Mouse (Mus musculus) heart, embryonic 12.5 days (tissue): Measurements from ENCODE around the gene Utp15. TPM values are rescaled to one million over a fixed set of nuclear protein-coding genes. Genes with fewer than 3 reads are reported as not detected.

Experiments
- ATAC-seq: fragments of 200-750 bp; cut with Nextera tagmentation; 2 replicates; pipeline ENCODE4 v1.8.0; 2017; ENCODE audit warnings: moderate TSS enrichment, moderate library complexity; ENCODE audit not compliant: insufficient number of reproducible peaks, low FRiP score
- H3K27ac ChIP-seq: fragments of 300-500 bp; sonication (generic); 2 replicates; pipeline ENCODE4 v1.5.1; 2016; ENCODE audit warnings: mild to moderate bottlenecking, moderate library complexity; ENCODE audit not compliant: poor library complexity, severe bottlenecking
- H3K27me3 ChIP-seq: fragments of 300-500 bp; sonication (generic); replicated peaks from 2 replicates; pipeline ENCODE4 v1.6.1; 2016; ENCODE audit warnings: mild to moderate bottlenecking, moderate library complexity
- H3K36me3 ChIP-seq: fragments of 300-500 bp; sonication (generic); 2 replicates; pipeline ENCODE4 v1.6.1; 2016; ENCODE audit warnings: mild to moderate bottlenecking, moderate library complexity
- H3K4me1 ChIP-seq: fragments of 300-500 bp; sonication (generic); replicated peaks from 2 replicates; pipeline ENCODE4 v1.6.1; 2016; ENCODE audit warnings: mild to moderate bottlenecking
- H3K4me2 ChIP-seq: fragments of 300-500 bp; sonication (generic); 2 replicates; pipeline ENCODE4 v1.6.1; 2016; ENCODE audit warnings: mild to moderate bottlenecking, moderate library complexity
- H3K4me3 ChIP-seq: fragments of 300-500 bp; sonication (generic); 2 replicates; pipeline ENCODE4 v1.5.1; 2016; ENCODE audit warnings: mild to moderate bottlenecking
- H3K9ac ChIP-seq: fragments of 300-500 bp; sonication (generic); 2 replicates; pipeline ENCODE4 v1.6.1; 2016; ENCODE audit warnings: mild to moderate bottlenecking, moderate library complexity
- H3K9me3 ChIP-seq: fragments of 300-500 bp; sonication (generic); replicated peaks from 2 replicates; pipeline ENCODE4 v1.6.1; 2016; ENCODE audit warnings: mild to moderate bottlenecking, moderate library complexity
- WGBS: fragments of 180-500 bp; shearing (Covaris S2); methylation state at CpG from one replicate; pipeline ENCODE4 v1.1.7; 2016; 5-methylcytosine and 5-hydroxymethylcytosine counted together
- polyA plus RNA-seq: library from polyadenylated mRNA; unstranded; fragments of >200 nt; fragmentation: Nextera tagmentation; extraction: Ambion mirVana; gene quantifications from 2 replicates; pipeline ENCODE4 v1.2.1, GENCODE M21; 2016

Utp15 gene
- polyA plus RNA-seq, 1 experiment from 2014 or later: 19.2 TPM

DNA sequence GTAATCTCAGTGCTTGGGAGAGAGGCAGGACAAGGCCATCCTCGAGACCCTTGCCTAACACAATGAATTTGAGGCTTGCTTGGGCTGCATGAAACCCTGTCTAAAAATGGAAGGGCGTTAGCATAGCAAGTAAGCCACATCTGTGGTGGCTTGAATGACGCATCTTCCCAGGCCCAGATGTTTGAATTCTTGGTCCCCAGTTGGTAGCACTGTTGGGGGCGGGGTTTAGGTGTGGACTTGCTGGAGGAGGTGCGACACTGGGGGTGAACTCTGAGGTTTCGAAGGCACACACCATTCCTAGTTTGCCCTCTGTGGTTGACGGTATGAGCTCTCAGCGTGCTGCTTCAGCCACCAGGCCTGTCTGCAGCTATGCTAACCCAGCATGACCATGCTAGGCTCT is 28.9 kb upstream of the Utp15 start:
- WGBS: 76% methylated on average over 8 of the region's 8 CpGs
- H3K4me2 ChIP-seq: no peak overlapping the region
- H3K4me1 ChIP-seq: peaks cover 5% of the 10 kb centered on the region; the same call in 1 of the 2 replicates
- no peaks in the 10 kb centered on the region for H3K36me3 ChIP-seq
- H3K9me3 ChIP-seq: peaks cover 6% of the 10 kb centered on the region; the same call in 1 of the 2 replicates
- H3K27me3 ChIP-seq: no peaks in the 10 kb centered on the region
- no peak overlapping the region for H3K9ac ChIP-seq
- no peak for ATAC-seq
- no peak overlapping the region for H3K4me3 ChIP-seq
- no peak overlapping the region for H3K27ac ChIP-seq

DNA sequence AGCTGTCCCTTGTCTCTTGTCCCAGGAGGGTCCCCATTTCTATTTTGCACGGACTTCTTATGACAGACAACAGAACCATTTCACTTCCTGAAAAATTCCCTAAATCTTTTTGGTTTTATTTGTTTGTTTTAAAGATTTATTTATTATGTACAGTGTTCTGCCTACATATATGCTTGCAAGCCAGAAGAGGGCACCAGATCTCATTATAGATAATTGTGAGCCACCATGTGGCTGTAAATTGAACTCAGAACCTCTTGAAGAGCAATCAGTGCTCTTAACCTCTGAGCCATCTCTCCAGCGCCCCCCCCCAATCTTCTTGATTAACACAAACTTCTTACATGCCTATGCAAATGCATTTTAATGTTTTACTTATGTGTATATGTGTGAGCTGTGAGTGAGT is 27.9 kb upstream of the Utp15 start:
- Histone ChIP-seq H3K4me1 (peaks cover 5% of the 10 kb centered on the region; the same call in 1 of the 2 replicates), H3K36me3 (no peaks in the 10 kb centered on the region), H3K27me3 (no peaks in the 10 kb centered on the region), H3K27ac (no peak overlapping the region), H3K4me3 (no peak overlapping the region), H3K4me2 (no peak overlapping the region), H3K9me3 (peaks cover 6% of the 10 kb centered on the region; the same call in 1 of the 2 replicates), H3K9ac (no peak overlapping the region)
- WGBS: 43% methylated on average over 2 of the region's 2 CpGs
- no peak for ATAC-seq

DNA sequence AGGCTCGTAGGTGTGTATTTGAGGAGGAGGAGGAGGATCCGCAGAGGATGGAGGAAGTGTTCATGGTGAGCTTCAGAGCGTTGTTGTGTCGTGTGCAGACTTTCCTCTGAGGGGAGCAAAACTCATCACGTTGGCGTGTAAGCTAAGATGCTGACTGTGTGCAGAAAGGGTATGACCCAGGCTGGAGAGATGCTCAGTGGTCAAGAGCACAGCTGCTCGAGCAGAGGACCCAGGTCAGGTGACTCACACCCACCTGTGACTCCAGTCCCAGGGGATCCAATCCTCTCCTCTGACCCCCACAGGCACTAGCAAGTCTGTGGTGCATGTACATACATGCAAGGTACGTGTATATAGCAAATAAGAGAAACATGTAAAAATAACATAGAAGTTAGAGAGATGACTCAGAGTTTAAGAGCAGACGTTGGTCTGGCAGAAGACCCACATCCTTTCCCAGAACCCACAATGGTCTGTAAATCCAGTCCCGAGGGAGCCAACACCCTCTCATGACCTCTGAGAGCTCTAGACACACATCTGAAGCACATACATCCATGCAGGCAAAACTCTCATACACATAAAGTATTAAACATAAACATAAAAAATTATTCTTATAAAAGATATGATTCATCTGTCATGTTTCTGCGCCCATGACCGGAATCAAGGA is 18.3 kb upstream of the Utp15 start:
- Histone ChIP-seq H3K27me3 (no peaks in the 10 kb centered on the region), H3K36me3 (no peaks in the 10 kb centered on the region), H3K9me3 (no peaks in the 10 kb centered on the region), H3K4me3 (no peak overlapping the region), H3K27ac (no peak overlapping the region), H3K4me1 (no peaks in the 10 kb centered on the region), H3K9ac (no peak overlapping the region), H3K4me2 (no peak overlapping the region)
- WGBS: 71% methylated on average over 12 of the region's 12 CpGs
- no peak for ATAC-seq

DNA sequence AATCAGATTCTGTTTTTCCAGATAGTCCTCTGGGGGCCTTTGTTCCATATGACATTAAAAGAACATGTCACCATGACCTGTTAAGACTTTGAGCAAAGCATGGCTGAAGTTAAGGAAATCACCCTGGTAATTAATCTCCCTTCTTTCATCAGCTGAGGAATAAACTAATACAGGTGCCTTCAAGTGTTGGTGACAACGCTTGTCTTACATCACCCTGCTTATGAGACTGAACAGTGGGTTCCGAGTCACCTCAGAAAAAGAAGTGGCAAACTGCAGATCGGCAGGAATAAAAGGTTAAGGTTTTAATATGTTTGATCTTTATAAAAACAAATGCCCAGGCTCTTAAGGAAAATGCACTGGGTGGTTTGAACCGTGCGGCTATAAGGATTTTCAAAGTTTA is 16.8 kb upstream of the Utp15 start, which contains the start of gene Gm21976:
Gm21976 (plus strand) TSS at position 202 of the 400 bp plus-strand sequence.
- Histone ChIP-seq H3K27ac (no peak within 1 kb of the TSS), H3K27me3 (no peaks in the 10 kb centered on the region), H3K4me1 (peaks cover 9% of the 10 kb centered on the region; the same call in 1 of the 2 replicates), H3K9me3 (no peaks in the 10 kb centered on the region), H3K4me3 (no peak within 1 kb of the TSS), H3K4me2 (no peak within 1 kb of the TSS), H3K36me3 (peaks cover 5% of the 10 kb centered on the region; the same call in 1 of the 2 replicates), H3K9ac (no peak within 1 kb of the TSS)
- no peak for ATAC-seq
- WGBS: 79% methylated on average over 5 of the region's 5 CpGs

DNA sequence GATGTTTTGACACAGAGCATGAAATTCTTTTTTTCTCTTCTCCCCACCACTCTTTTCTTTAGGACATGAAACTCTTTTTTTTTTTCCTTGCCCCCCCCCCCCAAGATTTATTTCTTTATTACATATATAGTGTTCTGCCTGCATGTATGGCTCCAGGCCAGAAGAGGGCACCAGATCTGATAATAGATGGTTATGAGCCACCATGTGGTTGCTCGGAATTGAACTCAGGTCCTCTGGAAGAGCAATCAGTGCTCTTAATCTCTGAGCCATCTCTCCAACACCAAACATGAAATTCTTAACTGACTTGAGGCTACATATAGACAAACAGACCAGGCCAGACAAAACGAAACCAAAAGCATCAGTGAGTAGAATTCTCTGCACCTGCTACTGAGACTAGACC is 14.7 kb upstream of the Utp15 start:
- WGBS: 77% methylated on average over 2 of the region's 2 CpGs
- Histone ChIP-seq H3K9ac (no peak overlapping the region), H3K4me2 (no peak overlapping the region), H3K9me3 (no peaks in the 10 kb centered on the region), H3K27me3 (no peaks in the 10 kb centered on the region), H3K4me1 (peaks cover 9% of the 10 kb centered on the region; the same call in 1 of the 2 replicates), H3K36me3 (peaks cover 22% of the 10 kb centered on the region), H3K4me3 (no peak overlapping the region), H3K27ac (no peak overlapping the region)
- no peak for ATAC-seq

DNA sequence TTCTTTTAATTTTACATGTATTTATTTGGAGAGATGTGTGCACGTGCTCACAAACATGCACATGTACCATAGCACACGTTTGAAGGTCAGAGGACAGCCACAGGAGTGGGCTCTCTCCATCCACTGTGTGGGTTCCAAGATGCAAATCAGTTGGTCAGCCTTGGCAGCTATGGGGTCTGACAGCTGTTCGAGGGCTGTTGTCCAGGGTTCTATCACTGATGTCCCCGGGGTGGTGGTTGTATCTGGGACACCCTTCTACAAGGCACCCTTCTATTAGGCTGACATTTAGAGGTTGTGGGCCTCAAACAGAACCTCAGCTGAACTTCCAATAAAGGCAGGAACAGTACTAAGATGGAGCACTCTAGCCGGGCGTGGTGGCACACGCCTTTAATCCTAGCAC is 13.4 kb upstream of the Utp15 start:
- WGBS: 84% methylated on average over 7 of the region's 7 CpGs
- no peaks in the 10 kb centered on the region for H3K27me3 ChIP-seq
- no peaks in the 10 kb centered on the region for H3K9me3 ChIP-seq
- no peak overlapping the region for H3K4me2 ChIP-seq
- H3K4me1 ChIP-seq: peaks cover 9% of the 10 kb centered on the region; the same call in 1 of the 2 replicates
- H3K27ac ChIP-seq: no peak overlapping the region
- H3K36me3 ChIP-seq: peaks cover 33% of the 10 kb centered on the region
- ATAC-seq: no peak
- H3K4me3 ChIP-seq: no peak overlapping the region
- no peak overlapping the region for H3K9ac ChIP-seq

DNA sequence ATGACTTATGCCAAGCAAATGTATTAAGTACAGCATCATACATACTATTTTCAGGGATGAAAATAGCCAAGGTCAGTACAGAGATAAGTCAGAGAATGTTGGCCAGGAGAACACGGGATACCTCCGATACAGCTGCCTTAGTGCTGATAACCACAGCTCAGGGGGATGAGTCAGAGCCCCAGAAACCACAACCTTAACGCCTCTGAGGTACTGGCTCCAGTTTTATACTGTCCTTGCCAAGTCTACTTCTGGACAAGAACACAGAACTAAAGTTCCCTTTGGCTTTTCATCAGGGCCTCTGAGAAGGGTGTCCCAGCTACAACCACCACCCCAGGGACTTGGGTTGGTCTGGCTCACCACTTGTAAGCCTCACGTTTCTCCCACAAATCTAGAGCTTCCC is 12.8 kb upstream of the Utp15 start:
- no peak overlapping the region for H3K4me3 ChIP-seq
- 35% methylated on average over 4 of the region's 4 CpGs for WGBS
- H3K27me3 ChIP-seq: no peaks in the 10 kb centered on the region
- no peaks in the 10 kb centered on the region for H3K9me3 ChIP-seq
- ATAC-seq: no peak
- H3K4me1 ChIP-seq: peaks cover 9% of the 10 kb centered on the region; the same call in 1 of the 2 replicates
- H3K4me2 ChIP-seq: no peak overlapping the region
- peaks cover 39% of the 10 kb centered on the region for H3K36me3 ChIP-seq
- no peak overlapping the region for H3K9ac ChIP-seq
- H3K27ac ChIP-seq: no peak overlapping the region

DNA sequence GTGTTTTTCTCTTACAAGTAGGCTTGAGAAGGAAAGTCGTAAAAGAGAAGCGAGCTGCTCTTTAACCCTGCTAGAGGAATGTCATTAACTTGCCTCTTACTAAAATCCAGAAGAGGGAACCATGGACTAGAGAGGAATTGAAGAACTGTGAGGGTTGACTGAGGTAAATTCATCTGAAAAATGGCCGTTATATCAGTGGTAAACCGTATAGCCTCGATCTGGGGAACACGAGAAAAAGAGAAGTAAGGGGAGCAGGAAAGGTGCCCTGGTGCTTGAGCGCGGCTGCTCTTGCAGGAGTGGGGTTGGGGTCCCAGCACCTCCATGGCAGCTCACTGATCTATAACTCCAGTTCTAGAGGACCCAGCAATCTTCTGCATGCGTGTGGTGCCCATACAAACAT is 11.2 kb upstream of the Utp15 start:
- WGBS: 91% methylated on average over 9 of the region's 9 CpGs
- H3K27me3 ChIP-seq: no peaks in the 10 kb centered on the region
- no peak overlapping the region for H3K9ac ChIP-seq
- no peak overlapping the region for H3K4me3 ChIP-seq
- peaks cover 9% of the 10 kb centered on the region; the same call in 1 of the 2 replicates for H3K4me1 ChIP-seq
- H3K9me3 ChIP-seq: no peaks in the 10 kb centered on the region
- peaks cover 41% of the 10 kb centered on the region for H3K36me3 ChIP-seq
- H3K4me2 ChIP-seq: no peak overlapping the region
- no peak for ATAC-seq
- no peak overlapping the region for H3K27ac ChIP-seq

DNA sequence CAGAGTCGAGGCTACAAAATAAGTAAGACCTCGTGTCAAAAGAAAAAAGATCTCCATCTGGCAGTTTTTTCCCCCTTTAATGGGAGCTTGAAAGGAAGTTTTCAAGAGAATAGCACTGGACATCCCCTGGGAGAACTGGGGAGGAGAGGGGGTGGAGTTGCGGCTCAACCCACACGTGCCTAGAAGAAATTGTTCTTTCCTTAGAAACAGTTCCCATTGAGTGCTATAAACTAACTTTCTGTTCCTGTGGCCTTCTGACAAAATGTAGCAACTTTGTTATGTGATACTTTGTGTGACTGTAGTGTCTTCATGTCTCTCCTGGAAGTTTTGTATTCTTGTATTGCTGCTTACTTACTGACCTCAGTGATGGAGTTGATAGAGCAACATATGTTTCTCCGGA is 1.3 kb upstream of the Utp15 start:
- H3K4me2 ChIP-seq: peak overlapping the region; percentile 89
- H3K9ac ChIP-seq: peak overlapping the region; percentile 55; the same call in 1 of the 2 replicates
- H3K4me3 ChIP-seq: peak overlapping the region; percentile 94
- no peaks in the 10 kb centered on the region for H3K9me3 ChIP-seq
- peaks cover 25% of the 10 kb centered on the region for H3K36me3 ChIP-seq
- no peak overlapping the region for H3K27ac ChIP-seq
- ATAC-seq: no peak
- 23% methylated on average over 5 of the region's 5 CpGs for WGBS
- peaks cover 17% of the 10 kb centered on the region for H3K4me1 ChIP-seq
- H3K27me3 ChIP-seq: no peaks in the 10 kb centered on the region

DNA sequence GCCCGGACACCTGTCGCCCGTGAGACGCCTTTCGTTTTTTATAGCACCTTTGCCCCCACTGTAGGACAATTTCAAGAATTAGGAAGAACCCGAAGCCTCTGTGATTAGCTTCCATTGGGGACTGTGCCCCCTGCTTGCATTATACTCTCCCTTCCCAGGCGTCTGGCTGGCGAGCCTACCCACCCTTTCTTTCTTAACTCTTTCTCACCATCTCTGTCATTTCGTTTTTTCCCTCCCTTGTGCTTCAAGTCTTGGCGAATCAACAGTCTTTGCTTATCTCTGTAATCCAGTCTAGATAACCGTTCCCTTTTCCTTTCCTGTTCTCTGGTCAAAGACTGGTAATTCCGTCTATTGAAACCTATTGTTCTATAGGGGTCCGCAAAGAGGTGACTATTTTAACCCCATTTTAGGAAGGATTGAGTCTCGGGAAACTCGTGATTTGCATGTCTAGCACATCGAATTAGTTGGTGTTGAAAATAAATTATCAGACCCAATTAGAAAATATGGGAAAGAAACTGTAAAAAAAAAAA is 682 bp upstream of the Utp15 start:
- Histone ChIP-seq H3K27me3 (no peaks in the 10 kb centered on the region), H3K27ac (peak overlapping the region; percentile 86), H3K9ac (peak overlapping the region; percentile 76), H3K4me3 (peak overlapping the region; percentile 94), H3K4me2 (peak overlapping the region; percentile 89), H3K36me3 (peaks cover 22% of the 10 kb centered on the region), H3K4me1 (peaks cover 17% of the 10 kb centered on the region), H3K9me3 (no peaks in the 10 kb centered on the region)
- ATAC-seq: peak; percentile 51
- under 1% methylated on average over 16 of the region's 16 CpGs for WGBS

DNA sequence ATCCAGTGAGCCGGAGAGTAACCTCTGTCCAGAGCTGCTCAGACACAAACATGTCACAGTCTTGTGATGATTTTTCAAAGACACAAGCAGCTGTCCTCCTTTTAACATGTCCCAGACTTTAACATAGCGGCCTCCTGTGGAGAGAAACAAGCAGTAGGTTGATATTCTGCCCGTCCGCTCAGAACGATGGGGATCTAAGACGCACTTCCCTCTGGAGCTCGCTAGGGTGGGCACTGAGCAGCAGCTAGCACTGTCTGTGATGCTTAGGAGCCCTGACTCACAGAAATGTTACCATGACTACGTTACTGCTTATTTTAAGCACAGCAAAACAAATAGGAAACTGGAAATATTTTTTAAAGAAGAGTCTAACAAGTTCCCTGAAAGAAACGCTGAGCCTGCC is 7.9 kb downstream of the Utp15 start:
- WGBS: 74% methylated on average over 9 of the region's 9 CpGs
- Histone ChIP-seq H3K27me3 (no peaks in the 10 kb centered on the region), H3K4me2 (no peak overlapping the region), H3K9ac (no peak overlapping the region), H3K27ac (no peak overlapping the region), H3K4me3 (no peak overlapping the region), H3K4me1 (no peaks in the 10 kb centered on the region), H3K9me3 (no peaks in the 10 kb centered on the region), H3K36me3 (peaks cover 75% of the 10 kb centered on the region)
- ATAC-seq: no peak
